ENCODE assay signal across 12 mouse cellular contexts in genomic region chr4:128652584-128653298, GRCm38 (mm10). TPM values are rescaled to one million over a fixed set of nuclear protein-coding genes. Genes with fewer than 3 reads are reported as not detected.
A peak's percentile ranks its signal among the peaks of the same experiment; 100 is the strongest.
DNase-seq lines count a peak whose midpoint lies in the region; ATAC-seq and TF ChIP-seq lines count a peak whose summit lies in the region.
"Had no signal": no experiment of that assay in that cellular context is flagged by ENCODE, and none has a peak within 500 bp of the region (broad histone marks: within the 10 kb centered on the region; RNA-seq: fewer than 3 reads in every experiment).

No protein-coding gene starts in this region.

- peaks cover 96% of the 10 kb centered on the region for H3K4me1 ChIP-seq in megakaryocyte, embryonic 14.5 days
- H3K4me1 ChIP-seq in hindbrain, postnatal 0 days (ENCODE audit: insufficient read depth, low read length), result peaks cover 4% of the 10 kb centered on the region; the same call in 1 of the 2 replicates
- peaks cover 32% of the 10 kb centered on the region for H3K4me1 ChIP-seq in neural tube, embryonic 12.5 days

- no peak for ATAC-seq in megakaryocyte, adult 5-6 weeks (ENCODE audit: poor library complexity, severe bottlenecking)
- ATAC-seq in hindbrain, postnatal 0 days, result no peak
- ATAC-seq in neural tube, embryonic 12.5 days (ENCODE audit: low FRiP score, low read depth), result no peak

- H3K4me2 ChIP-seq in hindbrain, postnatal 0 days (ENCODE audit: low read depth, low read length), result no peak overlapping the region
- no peak overlapping the region for H3K4me2 ChIP-seq in neural tube, embryonic 12.5 days (replicated peaks)
- H3K4me2 ChIP-seq: embryonic facial prominence, embryonic 15.5 days; stomach, embryonic 15.5 days had no signal

- WGBS in hindbrain, postnatal 0 days, result 38% methylated on average over 5 of the region's 5 CpGs
- WGBS in neural tube, embryonic 12.5 days, result 7% methylated on average over 5 of the region's 5 CpGs

- H3K9ac ChIP-seq in hindbrain, postnatal 0 days (replicated peaks; ENCODE audit: low read length), result no peak overlapping the region
- no peak overlapping the region for H3K9ac ChIP-seq in neural tube, embryonic 12.5 days
- H3K9ac ChIP-seq: embryonic facial prominence, embryonic 15.5 days; stomach, embryonic 15.5 days had no signal

- no peaks in the 10 kb centered on the region for H3K9me3 ChIP-seq in megakaryocyte, embryonic 14.5 days
- no peaks in the 10 kb centered on the region for H3K9me3 ChIP-seq in hindbrain, postnatal 0 days (ENCODE audit: low read length)
- no peaks in the 10 kb centered on the region for H3K9me3 ChIP-seq in neural tube, embryonic 12.5 days
- H3K9me3 ChIP-seq: embryonic facial prominence, embryonic 15.5 days; stomach, embryonic 15.5 days had no signal

- H3K36me3 ChIP-seq in megakaryocyte, embryonic 14.5 days (replicated peaks; ENCODE audit: low read length), result peaks cover 13% of the 10 kb centered on the region
- no peaks in the 10 kb centered on the region for H3K36me3 ChIP-seq in hindbrain, postnatal 0 days (ENCODE audit: insufficient read depth, low read length)
- no peaks in the 10 kb centered on the region for H3K36me3 ChIP-seq in neural tube, embryonic 12.5 days
- H3K36me3 ChIP-seq: embryonic facial prominence, embryonic 15.5 days; stomach, embryonic 15.5 days had no signal

- DNase-seq in cerebellum, postnatal 25 days, result peak; percentile 32 to 37
- DNase-seq in cerebellum, postnatal 4 days (ENCODE audit: low spot score in 2 of 2), result no peak
- DNase-seq in hindbrain, postnatal 0 days (ENCODE audit: low spot score), result no peak
- no peak for DNase-seq in frontal cortex, postnatal 36 days (ENCODE audit: low spot score in 2 of 2)
- DNase-seq in heart, adult 9 months (ENCODE audit: low spot score in 2 of 2), result no peak
- DNase-seq: heart, adult 2 months; layer of hippocampus, postnatal 36 days had no signal

- TF ChIP-seq CTCF in hindbrain, postnatal 0 days (IDR thresholded peaks at IDR 0.05; ENCODE audit: low read depth), result no peak

- H3K27me3 ChIP-seq in megakaryocyte, embryonic 14.5 days (replicated peaks), result no peaks in the 10 kb centered on the region
- H3K27me3 ChIP-seq in hindbrain, postnatal 0 days (ENCODE audit: insufficient read depth, low read length), result no peaks in the 10 kb centered on the region
- peaks cover 7% of the 10 kb centered on the region for H3K27me3 ChIP-seq in neural tube, embryonic 12.5 days (replicated peaks)
- H3K27me3 ChIP-seq: embryonic facial prominence, embryonic 15.5 days; stomach, embryonic 15.5 days had no signal

- H3K27ac ChIP-seq in hindbrain, postnatal 0 days, result 0 out of 2 replicates have a peak overlapping the region, but pooled peaks have one; percentile 17
- peak overlapping the region; percentile 50; the same call in 1 of the 2 replicates for H3K27ac ChIP-seq in neural tube, embryonic 12.5 days
- H3K27ac ChIP-seq: embryonic facial prominence, embryonic 15.5 days; heart, adult 2 months; stomach, embryonic 15.5 days had no signal

- peak overlapping the region; percentile 72 for H3K4me3 ChIP-seq in megakaryocyte, embryonic 14.5 days (replicated peaks)
- no peak overlapping the region for H3K4me3 ChIP-seq in hindbrain, postnatal 0 days (ENCODE audit: low read length)
- no peak overlapping the region for H3K4me3 ChIP-seq in neural tube, embryonic 12.5 days
- H3K4me3 ChIP-seq: embryonic facial prominence, embryonic 15.5 days; heart, adult 2 months; stomach, embryonic 15.5 days had no signal

RNA-seq across cellular contexts. Expression of gene Phc2, which starts 1.8 kb away (rescaled TPM):
- polyA plus RNA-seq in megakaryocyte, embryonic 14.5 days (2012; ENCODE audit: insufficient read depth, low replicate concordance), result 56.0 and 121 TPM in 2 replicates
- total RNA-seq in megakaryocyte, adult 5-6 weeks (2015), result 34.1 and 34.5 TPM in 2 replicates
- 17.0 and 18.8 TPM in 2 replicates for total RNA-seq in megakaryocyte, adult 5-6 weeks (2017)
- total RNA-seq in hindbrain, postnatal 0 days (2014; rRNA removed), result 103 and 125 TPM in 2 replicates
- polyA plus RNA-seq in hindbrain, postnatal 0 days (2015; fragmentation: Nextera tagmentation; extraction: Ambion mirVana), result 46.1 and 50.7 TPM in 2 replicates
- 163 and 167 TPM in 2 replicates for polyA plus RNA-seq in neural tube, embryonic 12.5 days (2016; fragmentation: Nextera tagmentation; extraction: Ambion mirVana)

RNA-seq across cellular contexts. Expression of gene Tlr12, which starts 34.3 kb away (rescaled TPM):
- 1.4 and 1.8 TPM in 2 replicates for polyA plus RNA-seq in megakaryocyte, embryonic 14.5 days (2012; ENCODE audit: insufficient read depth, low replicate concordance)
- 0.52 and 1.2 TPM in 2 replicates for total RNA-seq in megakaryocyte, adult 5-6 weeks (2015)
- 0.55 and 0.85 TPM in 2 replicates for total RNA-seq in megakaryocyte, adult 5-6 weeks (2017)
- 1.0 and 1.2 TPM in 2 replicates for total RNA-seq in hindbrain, postnatal 0 days (2014; rRNA removed)
- polyA plus RNA-seq in hindbrain, postnatal 0 days (2015; fragmentation: Nextera tagmentation; extraction: Ambion mirVana), result 0.89 and 1.4 TPM in 2 replicates
- 1.00 and 1.4 TPM in 2 replicates for polyA plus RNA-seq in neural tube, embryonic 12.5 days (2016; fragmentation: Nextera tagmentation; extraction: Ambion mirVana)

RNA-seq across cellular contexts. Expression of gene Zscan20, which starts 42.8 kb away (rescaled TPM):
- 0.41 TPM in 1 of 2 replicates, not detected in the other for polyA plus RNA-seq in megakaryocyte, embryonic 14.5 days (2012; ENCODE audit: insufficient read depth, low replicate concordance)
- 1.5 and 3.0 TPM in 2 replicates for total RNA-seq in megakaryocyte, adult 5-6 weeks (2015)
- 2.9 and 3.3 TPM in 2 replicates for total RNA-seq in megakaryocyte, adult 5-6 weeks (2017)
- total RNA-seq in hindbrain, postnatal 0 days (2014; rRNA removed), result 6.7 and 15.3 TPM in 2 replicates
- polyA plus RNA-seq in hindbrain, postnatal 0 days (2015; fragmentation: Nextera tagmentation; extraction: Ambion mirVana), result 1.8 and 1.9 TPM in 2 replicates
- polyA plus RNA-seq in neural tube, embryonic 12.5 days (2016; fragmentation: Nextera tagmentation; extraction: Ambion mirVana), result 7.1 and 8.1 TPM in 2 replicates

Comparison
In these comparisons a context has a peak if more than half of its experiments do, and no peak if none do; other contexts are left out.
1. DNase-seq: peak in cerebellum, postnatal 25 days (2 of 2); none in cerebellum, postnatal 4 days (0 of 2), hindbrain, postnatal 0 days (single experiment), frontal cortex, postnatal 36 days (0 of 2) and heart, adult 9 months (0 of 2).